Mouse (Mus musculus): ENCODE results near the gene Fancc. TPM values are rescaled to one million over a fixed set of nuclear protein-coding genes. Genes with fewer than 3 reads are reported as not detected.

The Fancc gene
- polyA plus RNA-seq (2017; shearing (Covaris generic)): 24.0 TPM

GRCm38 (mm10) chr13:63496646-63497582 is at the start of gene Fancc:
Fancc (minus strand) TSS chr13:63497278.

Other genes with a start within 250 kb of the Fancc start
- 14.2 TPM for gene Ptch1, start 76.3 kb upstream of the Fancc start, polyA plus RNA-seq (2017; shearing (Covaris generic))